In genomic region chr8:48551370-48551769, GRCm38 (mm10) we compare ENCODE assay signal across 18 mouse cellular contexts.
A peak's percentile ranks its signal among the peaks of the same experiment; 100 is the strongest.
DNase-seq lines count a peak whose midpoint lies in the region; ATAC-seq and TF ChIP-seq lines count a peak whose summit lies in the region.
"Had no signal": no experiment of that assay in that cellular context is flagged by ENCODE, and none has a peak within 500 bp of the region (broad histone marks: within the 10 kb centered on the region; RNA-seq: fewer than 3 reads in every experiment).

No protein-coding gene starts in this region.

- no peak overlapping the region for H3K4me3 ChIP-seq in intestine, embryonic 16.5 days (ENCODE audit: low read length)
- H3K4me3 ChIP-seq in intestine, embryonic 15.5 days (replicated peaks): no peak overlapping the region
- no peak overlapping the region for H3K4me3 ChIP-seq in midbrain, embryonic 16.5 days (ENCODE audit: low read depth, low read length)
- no peak overlapping the region for H3K4me3 ChIP-seq in midbrain, embryonic 11.5 days (ENCODE audit: low read depth, low read length)
- H3K4me3 ChIP-seq in embryonic fibroblast, embryonic 13.5 days (ENCODE audit: insufficient read depth, low read length): no peak overlapping the region; the same call in 1 of the 2 replicates
- H3K4me3 ChIP-seq in heart, embryonic 10.5 days: no peak overlapping the region
- H3K4me3 ChIP-seq: gastrocnemius, adult 2 months; heart, embryonic 15.5 days; liver, embryonic 12.5 days; megakaryocyte, embryonic 14.5 days had no signal

- no peaks in the 10 kb centered on the region for H3K9me3 ChIP-seq in intestine, embryonic 16.5 days (ENCODE audit: control insufficient read depth, low read length)
- no peaks in the 10 kb centered on the region for H3K9me3 ChIP-seq in intestine, embryonic 15.5 days
- no peaks in the 10 kb centered on the region for H3K9me3 ChIP-seq in midbrain, embryonic 16.5 days (replicated peaks; ENCODE audit: control insufficient read depth, low read length, poor library complexity, severe bottlenecking)
- no peaks in the 10 kb centered on the region for H3K9me3 ChIP-seq in midbrain, embryonic 11.5 days (ENCODE audit: control insufficient read depth, low read length)
- no peaks in the 10 kb centered on the region for H3K9me3 ChIP-seq in heart, embryonic 10.5 days
- H3K9me3 ChIP-seq: heart, embryonic 15.5 days; liver, embryonic 12.5 days had no signal

- no peak for DNase-seq in midbrain, embryonic 11.5 days (ENCODE audit: low spot score, missing footprints)
- no peak for DNase-seq in heart, embryonic 10.5 days (ENCODE audit: low spot score)
- no peak for DNase-seq in testis, postnatal 14 days (ENCODE audit: low spot score)
- DNase-seq: adrenal gland, postnatal 36 days; cerebellum, adult 2 months; gastrocnemius, adult 2 months; heart, adult 11 months; kidney, postnatal 10 days; thymus, adult 18-20 months had no signal

- no peaks in the 10 kb centered on the region for H3K36me3 ChIP-seq in intestine, embryonic 16.5 days (ENCODE audit: control insufficient read depth, insufficient read depth, low read length)
- H3K36me3 ChIP-seq in intestine, embryonic 15.5 days: no peaks in the 10 kb centered on the region
- H3K36me3 ChIP-seq in midbrain, embryonic 16.5 days (ENCODE audit: control insufficient read depth, insufficient read depth, low read length): no peaks in the 10 kb centered on the region
- no peaks in the 10 kb centered on the region for H3K36me3 ChIP-seq in midbrain, embryonic 11.5 days (ENCODE audit: control insufficient read depth, insufficient read depth, low read length)
- no peaks in the 10 kb centered on the region for H3K36me3 ChIP-seq in heart, embryonic 10.5 days
- H3K36me3 ChIP-seq: heart, embryonic 15.5 days; liver, embryonic 12.5 days had no signal

- 57% methylated on average over 5 of the region's 5 CpGs for WGBS in intestine, embryonic 16.5 days
- 51% methylated on average over 5 of the region's 5 CpGs for WGBS in intestine, embryonic 15.5 days
- 69% methylated on average over 5 of the region's 5 CpGs for WGBS in midbrain, embryonic 16.5 days
- 77% methylated on average over 5 of the region's 5 CpGs for WGBS in midbrain, embryonic 11.5 days
- WGBS in heart, embryonic 10.5 days: 70% methylated on average over 5 of the region's 5 CpGs

- ATAC-seq in intestine, embryonic 16.5 days: no peak
- no peak for ATAC-seq in intestine, embryonic 15.5 days
- no peak for ATAC-seq in midbrain, embryonic 16.5 days
- no peak for ATAC-seq in midbrain, embryonic 11.5 days (ENCODE audit: low FRiP score)
- ATAC-seq: intestine, postnatal 0 days; liver, embryonic 12.5 days; lung, postnatal 0 days had no signal

- H3K27me3 ChIP-seq in intestine, embryonic 16.5 days (replicated peaks; ENCODE audit: control insufficient read depth, insufficient read depth, low read length): no peaks in the 10 kb centered on the region
- H3K27me3 ChIP-seq in intestine, embryonic 15.5 days (replicated peaks): no peaks in the 10 kb centered on the region
- H3K27me3 ChIP-seq in midbrain, embryonic 16.5 days (ENCODE audit: control insufficient read depth, insufficient read depth, low read depth, low read length): no peaks in the 10 kb centered on the region
- H3K27me3 ChIP-seq in midbrain, embryonic 11.5 days (ENCODE audit: control insufficient read depth, insufficient read depth, low read length): no peaks in the 10 kb centered on the region
- no peaks in the 10 kb centered on the region for H3K27me3 ChIP-seq in heart, embryonic 10.5 days (ENCODE audit: insufficient read depth, poor library complexity, severe bottlenecking)

- H3K4me1 ChIP-seq in intestine, embryonic 16.5 days (ENCODE audit: control insufficient read depth, insufficient read depth, low read length): no peaks in the 10 kb centered on the region; the same call in 1 of the 2 replicates
- H3K4me1 ChIP-seq in intestine, embryonic 15.5 days (replicated peaks): peaks cover 4% of the 10 kb centered on the region; the same call in 1 of the 2 replicates
- peaks cover 14% of the 10 kb centered on the region for H3K4me1 ChIP-seq in midbrain, embryonic 16.5 days (ENCODE audit: control insufficient read depth, insufficient read depth, low read length)
- peaks cover 6% of the 10 kb centered on the region; the same call in 1 of the 2 replicates for H3K4me1 ChIP-seq in midbrain, embryonic 11.5 days (ENCODE audit: control insufficient read depth, insufficient read depth, low read length)
- no peaks in the 10 kb centered on the region for H3K4me1 ChIP-seq in embryonic fibroblast, embryonic 13.5 days (ENCODE audit: control insufficient read depth, insufficient read depth, low read length)
- no peaks in the 10 kb centered on the region; the same call in 1 of the 2 replicates for H3K4me1 ChIP-seq in heart, embryonic 10.5 days
- H3K4me1 ChIP-seq: liver, embryonic 12.5 days had no signal

- peak overlapping the region; percentile 3; the same call in 1 of the 2 replicates for H3K4me2 ChIP-seq in intestine, embryonic 16.5 days (ENCODE audit: low read depth, low read length)
- H3K4me2 ChIP-seq in intestine, embryonic 15.5 days (replicated peaks): no peak overlapping the region
- peak overlapping the region; percentile 20; the same call in 1 of the 2 replicates for H3K4me2 ChIP-seq in midbrain, embryonic 16.5 days (ENCODE audit: low read length)
- no peak overlapping the region for H3K4me2 ChIP-seq in midbrain, embryonic 11.5 days
- H3K4me2 ChIP-seq: heart, embryonic 15.5 days; liver, embryonic 12.5 days had no signal

- H3K9ac ChIP-seq in intestine, embryonic 16.5 days (ENCODE audit: low read depth, low read length): no peak overlapping the region
- H3K9ac ChIP-seq in intestine, embryonic 15.5 days: no peak overlapping the region
- H3K9ac ChIP-seq in midbrain, embryonic 16.5 days (ENCODE audit: low read depth, low read length): no peak overlapping the region
- H3K9ac ChIP-seq in midbrain, embryonic 11.5 days (ENCODE audit: low read length): no peak overlapping the region
- H3K9ac ChIP-seq: heart, embryonic 15.5 days; liver, embryonic 12.5 days had no signal

- no peak overlapping the region; the same call in 1 of the 2 replicates for H3K27ac ChIP-seq in intestine, embryonic 16.5 days (ENCODE audit: low read length)
- no peak overlapping the region for H3K27ac ChIP-seq in intestine, embryonic 15.5 days
- no peak overlapping the region for H3K27ac ChIP-seq in midbrain, embryonic 16.5 days (ENCODE audit: low read length)
- H3K27ac ChIP-seq in midbrain, embryonic 11.5 days (ENCODE audit: low read depth, low read length): no peak overlapping the region
- peak overlapping the region; percentile 87 for H3K27ac ChIP-seq in embryonic fibroblast, embryonic 13.5 days (ENCODE audit: insufficient read depth, low read length)
- H3K27ac ChIP-seq in heart, embryonic 10.5 days: no peak overlapping the region
- H3K27ac ChIP-seq: gastrocnemius, adult 2 months; heart, embryonic 15.5 days; liver, embryonic 12.5 days had no signal

- TF ChIP-seq CTCF in embryonic fibroblast, embryonic 13.5 days (IDR thresholded peaks at IDR 0.05; ENCODE audit: borderline replicate concordance, insufficient read depth, low read length): no peak

- TF ChIP-seq POLR2A in embryonic fibroblast, embryonic 13.5 days (IDR thresholded peaks at IDR 0.05; ENCODE audit: low read depth, low read length): no peak

Comparison
In these comparisons a context has a peak if more than half of its experiments do, and no peak if none do; other contexts are left out.
1. H3K4me2 ChIP-seq: peak in intestine, embryonic 16.5 days (single experiment) and midbrain, embryonic 16.5 days (single experiment); none in intestine, embryonic 15.5 days (single experiment) and midbrain, embryonic 11.5 days (single experiment).